Mouse (Mus musculus): Measurements from ENCODE around the gene Grik4. TPM values are rescaled to one million over a fixed set of nuclear protein-coding genes. Genes with fewer than 3 reads are reported as not detected.

Grik4 gene
- polyA plus RNA-seq, 1 experiment from 2014 or later, result 7.3 TPM

DNA sequence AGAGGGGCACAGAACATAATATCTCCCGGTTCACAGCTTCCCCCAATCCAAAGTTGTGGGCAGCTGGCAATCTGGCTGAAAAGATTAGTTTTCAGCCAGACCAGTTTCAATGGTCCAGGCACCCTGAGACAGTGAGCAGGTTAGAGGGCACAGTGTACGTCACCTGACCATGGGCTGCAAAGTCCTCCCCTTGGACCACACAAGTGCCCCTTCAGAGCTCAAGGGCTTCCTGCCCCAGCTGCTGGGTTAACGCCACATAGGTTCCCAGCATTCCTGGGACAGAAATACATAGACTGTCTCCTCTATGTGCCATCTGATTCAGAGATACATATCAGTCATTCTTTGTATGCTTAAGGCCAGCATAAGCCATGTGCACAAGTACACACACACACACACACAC, 91.2 kb downstream of the Grik4 start:
- 85% methylated on average over 3 of the region's 3 CpGs for WGBS
- Histone ChIP-seq H3K4me1 (replicated peaks) (peaks cover 14% of the 10 kb centered on the region), H3K4me3 (no peak overlapping the region), H3K9me3 (no peaks in the 10 kb centered on the region), H3K36me3 (no peaks in the 10 kb centered on the region), H3K4me2 (no peak overlapping the region), H3K27ac (no peak overlapping the region), H3K9ac (no peak overlapping the region), H3K27me3 (0 out of 2 replicates have a peak, but pooled peaks cover 8% of the 10 kb centered on the region)
- no peak for ATAC-seq (ENCODE audit: low FRiP score)

DNA sequence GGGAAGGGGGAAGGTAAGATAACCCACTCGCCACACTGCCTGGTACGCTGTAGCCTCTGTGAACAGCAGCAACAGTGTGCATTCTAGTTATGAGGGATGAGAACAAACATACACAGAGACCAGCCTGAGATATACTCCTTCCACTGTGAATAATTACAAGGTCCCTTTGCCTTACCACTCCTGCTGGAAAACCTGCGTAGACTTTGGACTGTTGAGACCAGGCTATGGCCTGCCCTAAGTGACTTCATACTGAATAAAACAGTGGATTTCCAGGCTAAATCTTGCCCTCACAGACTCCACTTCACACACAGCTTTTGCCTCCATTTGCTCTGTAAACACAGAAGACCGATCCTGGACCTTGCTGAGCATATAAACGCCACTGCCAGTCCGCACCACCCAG, 94.2 kb downstream of the Grik4 start:
- ATAC-seq (ENCODE audit: low FRiP score), result no peak
- Histone ChIP-seq H3K27me3 (0 out of 2 replicates have a peak, but pooled peaks cover 4% of the 10 kb centered on the region), H3K4me2 (no peak overlapping the region), H3K36me3 (no peaks in the 10 kb centered on the region), H3K9me3 (no peaks in the 10 kb centered on the region), H3K27ac (no peak overlapping the region), H3K4me1 (replicated peaks) (peaks cover 25% of the 10 kb centered on the region), H3K4me3 (no peak overlapping the region), H3K9ac (no peak overlapping the region)
- 92% methylated on average over 6 of the region's 6 CpGs for WGBS

DNA sequence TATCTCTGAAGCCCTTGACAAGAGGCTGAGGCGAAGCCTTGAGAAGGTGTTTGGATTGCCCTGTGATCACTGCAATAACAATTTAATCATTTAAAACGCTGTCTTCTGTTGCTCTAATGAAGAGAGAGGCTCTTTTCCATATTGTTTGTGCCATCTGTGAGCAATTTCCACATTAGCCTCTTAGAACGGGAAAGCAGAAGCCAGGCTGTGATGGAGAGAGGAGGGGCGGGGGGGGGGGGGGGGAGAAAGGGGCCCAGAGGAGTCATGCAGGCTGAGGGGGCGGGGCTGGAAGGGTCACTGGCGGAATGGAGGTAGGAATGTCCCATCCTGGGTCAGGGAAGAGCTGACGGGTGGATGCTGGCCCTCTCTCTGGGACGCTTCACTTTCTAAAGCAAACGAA, 96.2 kb downstream of the Grik4 start:
- Histone ChIP-seq H3K4me2 (no peak overlapping the region), H3K27ac (peak overlapping the region; percentile 23; the same call in 1 of the 2 replicates), H3K4me1 (replicated peaks) (peaks cover 29% of the 10 kb centered on the region), H3K36me3 (no peaks in the 10 kb centered on the region), H3K4me3 (no peak overlapping the region), H3K9me3 (no peaks in the 10 kb centered on the region), H3K27me3 (0 out of 2 replicates have a peak, but pooled peaks cover 4% of the 10 kb centered on the region), H3K9ac (no peak overlapping the region)
- ATAC-seq (ENCODE audit: low FRiP score), result no peak
- 33% methylated on average over 7 of the region's 9 CpGs for WGBS

DNA sequence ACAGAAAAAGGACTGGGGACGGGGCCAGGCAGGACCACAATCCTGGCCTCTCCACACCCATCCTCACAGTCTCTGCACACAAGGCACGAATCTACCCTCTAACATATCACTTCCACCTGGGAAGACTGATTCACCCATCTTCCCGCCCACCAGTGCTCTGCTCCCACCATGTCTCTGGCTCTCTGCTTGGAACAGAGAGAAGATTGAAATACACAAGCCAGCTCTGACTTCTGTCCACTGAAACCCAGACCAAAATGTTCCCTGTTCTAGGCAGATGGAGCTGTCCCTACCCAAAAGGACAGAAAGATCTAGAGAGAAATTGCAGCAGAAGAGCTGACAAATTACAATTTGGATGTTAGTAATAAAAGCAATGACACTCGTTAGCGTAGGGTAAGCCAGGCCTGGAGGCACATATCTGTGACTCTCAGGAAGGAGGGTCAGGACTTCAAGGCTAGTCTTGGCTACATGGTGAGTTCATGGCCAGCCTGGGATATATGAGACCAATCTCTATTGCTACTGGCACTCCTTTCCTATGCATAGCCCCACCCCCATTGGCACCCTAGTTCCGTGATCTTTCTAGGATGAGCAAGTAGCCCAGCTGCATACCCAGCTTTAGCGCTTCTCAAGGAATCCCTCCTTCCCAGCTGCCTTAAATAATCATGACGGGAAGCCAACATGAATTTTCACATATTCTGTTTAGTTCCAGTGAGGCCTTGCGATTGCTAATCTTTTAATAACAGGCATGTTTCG, 97.4 kb downstream of the Grik4 start:
- no peak overlapping the region for H3K27ac ChIP-seq
- no peak overlapping the region for H3K4me3 ChIP-seq
- H3K9me3 ChIP-seq, result no peaks in the 10 kb centered on the region
- H3K4me1 ChIP-seq (replicated peaks), result peaks cover 33% of the 10 kb centered on the region
- no peaks in the 10 kb centered on the region for H3K36me3 ChIP-seq
- ATAC-seq (ENCODE audit: low FRiP score), result no peak
- 78% methylated on average over 10 of the region's 10 CpGs for WGBS
- H3K27me3 ChIP-seq, result 0 out of 2 replicates have a peak, but pooled peaks cover 4% of the 10 kb centered on the region
- no peak overlapping the region for H3K4me2 ChIP-seq
- H3K9ac ChIP-seq, result no peak overlapping the region

DNA sequence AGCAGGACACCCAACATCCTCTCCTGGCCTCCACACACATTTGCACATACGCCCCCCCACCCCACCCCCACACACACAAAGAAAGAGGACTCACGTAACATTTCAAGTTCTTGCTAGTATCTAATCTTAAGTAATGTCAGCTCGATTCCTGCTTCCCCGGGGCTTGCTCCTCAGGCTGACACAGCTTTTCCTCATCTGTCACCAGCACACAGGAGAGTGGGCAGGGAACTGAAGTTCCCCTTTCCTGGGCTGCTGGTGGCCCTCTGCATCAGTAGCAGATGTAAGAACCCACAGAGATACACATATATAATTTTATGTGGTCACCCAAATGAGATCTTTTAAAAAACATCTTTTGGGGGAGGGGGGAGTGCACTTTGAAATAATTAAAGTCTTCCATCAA, 98.2 kb downstream of the Grik4 start:
- H3K4me2 ChIP-seq, result no peak overlapping the region
- ATAC-seq (ENCODE audit: low FRiP score), result no peak
- H3K36me3 ChIP-seq, result no peaks in the 10 kb centered on the region
- peaks cover 28% of the 10 kb centered on the region for H3K4me1 ChIP-seq (replicated peaks)
- no peak overlapping the region for H3K9ac ChIP-seq
- 0 out of 2 replicates have a peak, but pooled peaks cover 4% of the 10 kb centered on the region for H3K27me3 ChIP-seq
- no peaks in the 10 kb centered on the region for H3K9me3 ChIP-seq
- H3K27ac ChIP-seq, result no peak overlapping the region
- H3K4me3 ChIP-seq, result no peak overlapping the region
- WGBS, result 78% methylated on average over 4 of the region's 4 CpGs

DNA sequence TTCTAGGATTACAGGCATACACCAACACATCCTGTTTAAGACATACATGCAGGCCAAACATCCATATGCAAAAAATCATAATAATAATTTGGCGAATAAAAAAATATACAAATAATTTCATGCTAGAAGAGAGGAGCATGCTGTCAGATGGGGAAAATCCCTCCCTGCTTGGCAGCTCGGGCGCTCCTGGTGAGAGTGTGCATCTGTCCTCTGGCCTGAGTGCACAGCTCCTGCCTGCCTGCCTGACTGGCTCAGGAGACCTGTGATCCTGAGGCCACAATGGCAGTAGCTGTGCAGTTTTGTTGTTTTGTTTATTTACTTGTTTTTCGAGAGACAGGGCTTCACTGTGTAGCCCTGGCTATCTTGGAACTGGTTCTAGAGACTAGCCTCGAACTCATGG, 100.0 kb downstream of the Grik4 start:
- no peaks in the 10 kb centered on the region for H3K36me3 ChIP-seq
- peaks cover 26% of the 10 kb centered on the region for H3K4me1 ChIP-seq (replicated peaks)
- no peaks in the 10 kb centered on the region for H3K27me3 ChIP-seq
- WGBS, result 93% methylated on average over 5 of the region's 5 CpGs
- no peaks in the 10 kb centered on the region for H3K9me3 ChIP-seq
- H3K4me3 ChIP-seq, result no peak overlapping the region
- H3K9ac ChIP-seq, result no peak overlapping the region
- no peak overlapping the region for H3K4me2 ChIP-seq
- H3K27ac ChIP-seq, result no peak overlapping the region
- ATAC-seq (ENCODE audit: low FRiP score), result no peak

DNA sequence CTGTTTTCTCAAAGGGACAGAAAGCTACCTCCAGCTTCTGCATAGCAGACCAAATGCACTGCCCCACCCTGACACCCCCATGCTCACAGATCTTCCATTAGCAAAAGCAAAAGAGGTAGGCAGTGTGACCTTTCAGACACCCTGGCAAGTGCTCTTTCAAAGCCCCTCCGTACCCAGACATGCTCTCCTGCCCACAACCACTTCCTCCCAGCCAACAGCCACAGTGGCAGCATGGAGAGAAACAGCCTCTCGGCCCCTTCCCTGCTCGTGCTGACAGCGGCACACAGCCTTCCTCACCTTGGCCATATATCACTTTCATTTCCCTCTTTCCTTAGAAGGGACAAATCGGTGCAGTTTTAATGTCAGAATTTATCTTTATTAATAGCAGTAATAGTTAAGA, 106.0 kb downstream of the Grik4 start:
- Histone ChIP-seq H3K4me3 (no peak overlapping the region), H3K27me3 (0 out of 2 replicates have a peak, but pooled peaks cover 3% of the 10 kb centered on the region), H3K27ac (no peak overlapping the region), H3K4me1 (replicated peaks) (peaks cover 11% of the 10 kb centered on the region), H3K9ac (no peak overlapping the region), H3K9me3 (no peaks in the 10 kb centered on the region), H3K4me2 (no peak overlapping the region), H3K36me3 (no peaks in the 10 kb centered on the region)
- ATAC-seq (ENCODE audit: low FRiP score), result no peak
- 79% methylated on average over 5 of the region's 5 CpGs for WGBS

DNA sequence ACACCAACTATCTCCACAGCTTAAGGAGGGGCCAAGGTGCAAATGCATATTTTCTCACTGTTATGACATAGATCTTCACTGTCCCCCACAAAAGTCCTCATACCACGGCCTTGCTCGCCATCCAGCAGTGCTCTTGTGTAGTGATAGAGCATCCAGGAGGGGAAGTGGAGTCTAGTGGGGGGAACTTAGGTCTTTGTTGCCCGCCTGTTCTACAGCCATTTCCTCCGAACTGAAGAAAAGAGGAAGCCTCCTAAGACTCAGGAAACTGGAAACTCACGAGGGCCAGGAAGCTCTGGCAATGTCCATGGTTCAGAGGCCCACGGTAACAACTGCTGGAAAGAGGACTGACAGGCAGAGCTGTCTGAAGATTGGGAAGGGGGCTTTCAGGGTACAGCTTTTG, 106.8 kb downstream of the Grik4 start:
- Histone ChIP-seq H3K27ac (no peak overlapping the region), H3K9ac (no peak overlapping the region), H3K9me3 (no peaks in the 10 kb centered on the region), H3K4me2 (no peak overlapping the region), H3K36me3 (no peaks in the 10 kb centered on the region), H3K27me3 (0 out of 2 replicates have a peak, but pooled peaks cover 7% of the 10 kb centered on the region), H3K4me1 (replicated peaks) (peaks cover 8% of the 10 kb centered on the region; the same call in 1 of the 2 replicates), H3K4me3 (no peak overlapping the region)
- no peak for ATAC-seq (ENCODE audit: low FRiP score)
- WGBS, result 85% methylated on average over 6 of the region's 6 CpGs

DNA sequence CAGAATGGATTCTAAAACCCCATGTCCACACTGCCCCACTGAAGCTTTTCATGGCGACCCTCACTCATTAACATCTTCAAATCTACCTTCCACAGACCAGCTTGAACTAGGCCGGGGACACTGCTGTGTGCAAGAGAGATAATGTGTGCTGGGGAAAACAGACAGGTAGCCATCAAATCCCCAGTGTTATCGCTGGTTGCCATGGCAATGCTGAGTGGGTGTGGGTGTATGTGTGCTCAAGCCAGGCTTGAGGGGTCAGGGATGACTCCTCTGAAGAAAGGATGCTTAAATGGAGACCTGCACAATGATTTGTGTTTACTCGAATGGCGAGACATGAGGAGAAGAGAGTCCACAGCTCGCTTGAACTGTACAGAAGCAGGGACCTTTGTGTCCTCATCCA, 112.7 kb downstream of the Grik4 start:
- Histone ChIP-seq H3K4me3 (no peak overlapping the region), H3K9ac (no peak overlapping the region), H3K4me1 (replicated peaks) (peaks cover 4% of the 10 kb centered on the region; the same call in 1 of the 2 replicates), H3K4me2 (no peak overlapping the region), H3K9me3 (no peaks in the 10 kb centered on the region), H3K27me3 (peaks cover 10% of the 10 kb centered on the region), H3K36me3 (no peaks in the 10 kb centered on the region), H3K27ac (no peak overlapping the region)
- ATAC-seq (ENCODE audit: low FRiP score), result no peak
- 79% methylated on average over 6 of the region's 6 CpGs for WGBS

DNA sequence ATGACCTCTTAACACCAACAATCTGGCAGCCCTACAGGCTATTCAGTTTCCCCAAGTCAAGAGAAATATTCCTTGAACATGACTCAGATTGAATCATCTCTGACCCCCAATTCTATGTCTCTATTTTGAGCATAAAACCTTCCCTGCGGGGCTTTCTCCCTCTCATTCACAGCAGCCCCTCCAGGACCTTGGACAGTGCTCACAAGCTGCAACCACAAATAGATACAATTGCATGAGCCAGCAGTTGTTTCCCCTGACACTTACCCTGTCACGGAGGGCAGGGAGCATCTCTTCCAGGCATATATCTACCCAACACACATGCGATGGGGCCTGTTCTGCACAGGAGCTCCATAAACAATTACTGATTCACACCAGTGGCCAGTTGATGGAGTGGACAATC, 125.0 kb downstream of the Grik4 start:
- Histone ChIP-seq H3K36me3 (no peaks in the 10 kb centered on the region), H3K4me3 (no peak overlapping the region), H3K9ac (no peak overlapping the region), H3K27ac (peak overlapping the region; percentile 12; the same call in 1 of the 2 replicates), H3K4me2 (no peak overlapping the region), H3K4me1 (replicated peaks) (peaks cover 16% of the 10 kb centered on the region), H3K27me3 (no peaks in the 10 kb centered on the region), H3K9me3 (no peaks in the 10 kb centered on the region)
- ATAC-seq (ENCODE audit: low FRiP score), result 0 out of 2 replicates have a peak, but pooled peaks have one; percentile 10
- WGBS, result 34% methylated on average over 3 of the region's 3 CpGs

DNA sequence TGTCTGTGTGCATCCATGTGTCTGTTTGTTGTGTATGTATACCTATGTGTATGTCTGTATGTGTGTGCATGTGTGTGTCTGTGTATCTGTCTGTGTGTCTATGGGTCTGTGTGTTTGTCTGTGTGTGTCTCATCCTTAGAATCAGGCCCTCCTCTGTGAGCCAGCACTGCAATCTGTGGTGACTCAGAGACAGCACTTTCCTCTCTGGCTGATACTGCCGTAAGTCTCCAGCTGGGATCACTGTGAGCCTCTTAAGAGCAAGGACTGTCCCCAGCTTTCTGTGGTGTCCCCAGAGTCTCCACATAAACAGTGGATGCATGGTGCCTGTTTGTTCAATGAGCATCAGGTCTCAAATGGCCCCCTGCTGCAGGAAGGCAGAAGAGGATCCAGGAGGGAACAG, 127.5 kb downstream of the Grik4 start:
- H3K27ac ChIP-seq, result no peak overlapping the region
- no peak overlapping the region for H3K9ac ChIP-seq
- ATAC-seq (ENCODE audit: low FRiP score), result no peak

DNA sequence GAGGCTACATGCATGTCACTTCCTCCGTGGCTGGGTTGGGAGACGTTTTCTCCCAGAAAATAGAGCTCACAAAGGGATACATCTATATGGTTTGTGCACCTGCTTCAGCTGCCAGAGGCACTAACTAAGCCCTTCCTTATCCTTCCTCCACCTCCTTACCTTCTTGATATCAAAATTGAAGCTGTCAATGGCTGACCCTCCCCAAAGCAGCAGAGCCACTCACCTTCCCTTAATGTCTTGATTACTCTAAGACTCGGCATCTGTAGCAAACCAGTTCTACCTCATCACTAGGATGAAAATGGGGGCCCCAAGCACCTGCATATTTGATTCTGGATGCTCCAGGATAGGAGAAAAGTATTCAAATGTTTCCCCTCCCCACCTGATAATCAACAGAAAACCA, 135.1 kb downstream of the Grik4 start:
- no peak for ATAC-seq (ENCODE audit: low FRiP score)
- H3K36me3 ChIP-seq, result no peaks in the 10 kb centered on the region
- no peak overlapping the region for H3K4me3 ChIP-seq
- no peak overlapping the region for H3K27ac ChIP-seq
- 95% methylated on average over 3 of the region's 3 CpGs for whole genome bisulfite sequencing
- peaks cover 3% of the 10 kb centered on the region for H3K4me1 ChIP-seq (replicated peaks)
- no peaks in the 10 kb centered on the region for H3K27me3 ChIP-seq
- H3K9ac ChIP-seq, result no peak overlapping the region
- no peak overlapping the region for H3K4me2 ChIP-seq
- H3K9me3 ChIP-seq, result no peaks in the 10 kb centered on the region

More for the DNA sequence above, 127.5 kb downstream of the Grik4 start:
- Histone ChIP-seq H3K36me3 (no peaks in the 10 kb centered on the region), H3K9me3 (no peaks in the 10 kb centered on the region), H3K4me3 (no peak overlapping the region), H3K27me3 (no peaks in the 10 kb centered on the region), H3K4me2 (no peak overlapping the region), H3K4me1 (replicated peaks) (peaks cover 16% of the 10 kb centered on the region)
- WGBS, result 56% methylated on average over 1 of the region's 1 CpGs

DNA sequence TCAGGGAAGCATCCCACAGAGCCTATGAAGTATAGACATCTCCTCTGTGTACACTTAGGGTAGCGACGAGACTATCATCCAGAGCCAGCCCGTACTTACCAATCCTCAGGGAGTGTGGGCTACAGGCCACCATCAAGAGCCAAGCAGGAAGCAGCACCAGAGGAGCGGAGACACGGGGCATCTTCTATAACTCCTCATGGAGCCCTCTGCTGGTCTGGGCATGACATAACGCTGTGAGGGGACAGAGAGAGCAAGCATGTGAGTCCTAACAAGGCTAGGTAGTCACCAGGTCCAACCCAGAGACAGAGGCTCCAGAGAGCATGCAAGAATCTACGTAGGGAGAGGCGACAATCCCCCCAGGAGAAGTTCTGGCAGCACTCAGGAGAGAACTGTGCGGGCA, 135.9 kb downstream of the Grik4 start:
- no peak overlapping the region for H3K9ac ChIP-seq
- ATAC-seq (ENCODE audit: low FRiP score), result no peak
- H3K4me3 ChIP-seq, result no peak overlapping the region
- no peak overlapping the region for H3K27ac ChIP-seq
- no peak overlapping the region for H3K4me2 ChIP-seq
- no peaks in the 10 kb centered on the region for H3K9me3 ChIP-seq
- WGBS, result 72% methylated on average over 9 of the region's 9 CpGs
- no peaks in the 10 kb centered on the region for H3K27me3 ChIP-seq
- H3K4me1 ChIP-seq (replicated peaks), result peaks cover 3% of the 10 kb centered on the region
- H3K36me3 ChIP-seq, result no peaks in the 10 kb centered on the region
